Mouse (Mus musculus) lung, embryonic 14.5 days (tissue): ENCODE data around the gene Krt80. TPM values are rescaled to one million over a fixed set of nuclear protein-coding genes. Genes with fewer than 3 reads are reported as not detected.

Experiments
- ATAC-seq: fragments of 200-750 bp; cut with Nextera tagmentation; 2 replicates; pipeline ENCODE4 v1.8.0; 2017; ENCODE audit warnings: mild to moderate bottlenecking, moderate TSS enrichment, moderate library complexity; ENCODE audit not compliant: insufficient read depth
- DNase-seq: peaks from one replicate; pipeline ENCODE4 v3.0.0-alpha.2; 2015
- H3K27ac ChIP-seq: fragments of 300-500 bp; sonication (generic); 2 replicates; pipeline ENCODE4 v1.5.1; 2014; ENCODE audit warnings: low read depth, mild to moderate bottlenecking, moderate library complexity
- H3K27me3 ChIP-seq: fragments of 300-500 bp; sonication (generic); 2 replicates; pipeline ENCODE4 v1.6.1; 2014; ENCODE audit warnings: low read length, control low read depth; ENCODE audit not compliant: insufficient read depth
- H3K36me3 ChIP-seq: fragments of 300-500 bp; sonication (generic); 2 replicates; pipeline ENCODE4 v1.6.1; 2014; ENCODE audit warnings: control low read depth; ENCODE audit not compliant: insufficient read depth
- H3K4me1 ChIP-seq: fragments of 300-500 bp; sonication (generic); 2 replicates; pipeline ENCODE4 v1.6.1; 2014; ENCODE audit warnings: antibody characterized with exemption, control low read depth; ENCODE audit not compliant: insufficient read depth
- H3K4me2 ChIP-seq: fragments of 300-500 bp; sonication (generic); 2 replicates; pipeline ENCODE4 v1.6.1; 2014; ENCODE audit warnings: mild to moderate bottlenecking
- H3K4me3 ChIP-seq: fragments of 300-500 bp; sonication (generic); 2 replicates; pipeline ENCODE4 v1.5.1; 2014; ENCODE audit warnings: low read depth, low read length
- H3K9ac ChIP-seq: fragments of 300-500 bp; sonication (generic); 2 replicates; pipeline ENCODE4 v1.6.1; 2014
- H3K9me3 ChIP-seq: fragments of 300-500 bp; sonication (generic); 2 replicates; pipeline ENCODE4 v1.6.1; 2016; ENCODE audit warnings: low read depth, low read length, control low read depth
- CTCF ChIP-seq: IDR thresholded peaks from 2 replicates; pipeline ENCODE4 v1.5.1; 2016; ENCODE audit warnings: antibody characterized with exemption, low read depth
- WGBS: fragments of 180-500 bp; shearing (Covaris S2); extraction: QIAGEN DNeasy Blood & Tissue Kit; methylation state at CpG from one replicate; pipeline ENCODE4 v1.1.7; 2014; 5-methylcytosine and 5-hydroxymethylcytosine counted together
- polyA plus RNA-seq: library from polyadenylated mRNA; unstranded; fragments of >200 nt; fragmentation: Nextera tagmentation; extraction: Ambion mirVana; gene quantifications from 2 replicates; pipeline ENCODE4 v1.2.1, GENCODE M21; 2014

Krt80 gene
- polyA plus RNA-seq, 1 experiment from 2014 or later: 1.5 TPM

DNA sequence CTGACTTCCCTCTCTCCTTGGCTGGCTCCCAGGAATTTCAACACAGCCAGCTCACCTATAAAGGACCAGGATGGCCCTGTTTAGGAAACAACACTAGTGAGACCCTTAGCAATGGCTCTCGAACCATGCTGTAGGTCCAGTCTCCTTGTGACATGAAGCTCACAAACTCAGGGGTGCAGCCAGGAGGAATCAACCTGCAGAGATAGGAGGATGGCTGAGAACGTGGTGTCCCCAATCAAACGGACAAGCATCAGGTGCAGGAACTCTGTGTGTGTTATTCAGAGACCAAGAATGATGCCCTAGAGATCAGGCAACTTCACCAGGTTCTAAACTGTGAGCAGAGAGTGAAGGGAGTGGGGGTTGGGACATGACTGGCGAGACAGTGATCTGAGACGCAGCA, 47.9 kb downstream of the Krt80 start:
- H3K9ac ChIP-seq: no peak overlapping the region
- no peak overlapping the region for H3K4me3 ChIP-seq
- 80% methylated on average over 5 of the region's 5 CpGs for WGBS
- H3K9me3 ChIP-seq: no peaks in the 10 kb centered on the region
- DNase-seq: no peak
- no peaks in the 10 kb centered on the region for H3K36me3 ChIP-seq
- no peak for ATAC-seq
- H3K4me2 ChIP-seq: no peak overlapping the region
- no peak overlapping the region for H3K27ac ChIP-seq
- H3K4me1 ChIP-seq: peaks cover 6% of the 10 kb centered on the region; the same call in 1 of the 2 replicates
- no peak for TF ChIP-seq CTCF
- H3K27me3 ChIP-seq: no peaks in the 10 kb centered on the region

DNA sequence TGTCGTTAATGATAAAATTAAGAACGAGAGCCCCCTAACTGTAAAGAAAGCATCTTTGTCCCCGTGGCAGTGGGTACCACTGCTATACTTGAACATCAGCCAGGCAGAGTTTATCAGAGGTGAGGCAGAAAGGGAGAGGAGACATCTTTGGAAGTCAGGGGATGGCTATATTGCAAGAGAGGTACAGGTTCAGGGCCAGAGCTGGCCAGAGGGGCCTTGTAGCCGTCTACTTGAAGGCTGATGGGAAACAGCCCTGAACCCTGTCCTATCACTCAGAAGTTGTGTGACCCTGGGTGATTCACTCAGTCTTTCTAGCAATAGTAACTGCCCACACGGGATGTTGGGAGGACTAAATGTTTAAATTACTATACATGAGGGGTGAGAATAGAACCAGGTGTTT, 48.8 kb downstream of the Krt80 start:
- Histone ChIP-seq H3K36me3 (no peaks in the 10 kb centered on the region), H3K27me3 (no peaks in the 10 kb centered on the region), H3K9ac (no peak overlapping the region), H3K4me1 (peaks cover 6% of the 10 kb centered on the region; the same call in 1 of the 2 replicates), H3K27ac (peak overlapping the region; percentile 21; the same call in 1 of the 2 replicates), H3K9me3 (no peaks in the 10 kb centered on the region), H3K4me2 (no peak overlapping the region), H3K4me3 (no peak overlapping the region)
- no peak for TF ChIP-seq CTCF
- ATAC-seq (no peak), DNase-seq (no peak)
- WGBS: 21% methylated on average over 5 of the region's 5 CpGs

DNA sequence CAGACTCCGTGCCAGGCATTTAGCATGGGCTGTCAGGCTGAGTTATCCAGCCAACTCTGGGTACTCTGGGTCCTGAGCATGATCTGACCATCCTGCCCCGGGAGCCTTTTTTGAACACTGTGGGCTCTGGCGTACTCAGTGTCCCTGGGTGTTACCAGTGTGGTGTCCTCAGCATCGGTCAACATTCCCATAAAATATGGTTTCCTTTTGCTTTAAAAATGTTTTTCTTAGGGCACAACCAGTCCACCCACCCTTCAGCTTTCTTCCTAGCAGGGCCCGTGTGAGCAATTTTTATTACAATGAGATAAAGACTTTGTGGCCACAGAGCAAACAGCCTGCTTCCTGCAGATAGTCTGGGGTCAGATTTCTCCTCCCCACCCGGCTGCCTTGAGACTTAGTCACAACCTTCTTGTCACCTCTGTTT, 49.3 kb downstream of the Krt80 start:
- H3K4me1 ChIP-seq: peaks cover 6% of the 10 kb centered on the region; the same call in 1 of the 2 replicates
- DNase-seq: peak; percentile 38

DNA sequence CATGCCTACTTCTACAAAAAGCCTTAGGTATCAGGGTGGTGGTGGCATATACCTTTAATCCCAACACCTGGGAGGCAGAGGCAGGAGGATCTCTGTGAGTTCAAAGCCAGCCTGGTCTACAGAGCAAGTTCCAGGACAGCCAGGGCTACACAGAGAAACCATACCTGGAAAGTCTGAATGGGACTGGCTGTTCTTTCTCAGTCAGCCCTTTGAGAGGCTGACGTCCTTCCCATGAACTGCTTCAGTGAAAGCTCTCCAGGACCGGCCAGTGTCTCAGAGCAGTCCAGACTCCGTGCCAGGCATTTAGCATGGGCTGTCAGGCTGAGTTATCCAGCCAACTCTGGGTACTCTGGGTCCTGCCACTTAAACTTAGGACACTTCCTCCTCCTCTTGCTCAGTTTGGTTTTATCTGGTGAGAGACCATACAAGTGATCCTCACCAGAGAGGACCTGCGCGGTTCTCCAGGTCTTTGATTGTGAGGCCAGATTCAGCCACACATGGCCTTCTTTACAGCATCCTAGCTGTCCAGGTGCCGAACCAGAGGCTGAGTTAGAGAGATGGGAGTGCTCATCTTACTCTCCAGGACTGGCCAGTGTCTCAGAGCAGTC, 49.8 kb downstream of the Krt80 start:
- no peak for ATAC-seq
- H3K27ac ChIP-seq: peak overlapping the region; percentile 65; the same call in 1 of the 2 replicates
- TF ChIP-seq CTCF: no peak

More for the DNA sequence above, 49.3 kb downstream of the Krt80 start:
- Histone ChIP-seq H3K9me3 (no peaks in the 10 kb centered on the region), H3K36me3 (no peaks in the 10 kb centered on the region), H3K4me2 (no peak overlapping the region), H3K27ac (peak overlapping the region; percentile 65; the same call in 1 of the 2 replicates), H3K27me3 (no peaks in the 10 kb centered on the region), H3K9ac (no peak overlapping the region), H3K4me3 (no peak overlapping the region)
- ATAC-seq: no peak
- no peak for TF ChIP-seq CTCF
- WGBS: 39% methylated on average over 6 of the region's 6 CpGs

DNA sequence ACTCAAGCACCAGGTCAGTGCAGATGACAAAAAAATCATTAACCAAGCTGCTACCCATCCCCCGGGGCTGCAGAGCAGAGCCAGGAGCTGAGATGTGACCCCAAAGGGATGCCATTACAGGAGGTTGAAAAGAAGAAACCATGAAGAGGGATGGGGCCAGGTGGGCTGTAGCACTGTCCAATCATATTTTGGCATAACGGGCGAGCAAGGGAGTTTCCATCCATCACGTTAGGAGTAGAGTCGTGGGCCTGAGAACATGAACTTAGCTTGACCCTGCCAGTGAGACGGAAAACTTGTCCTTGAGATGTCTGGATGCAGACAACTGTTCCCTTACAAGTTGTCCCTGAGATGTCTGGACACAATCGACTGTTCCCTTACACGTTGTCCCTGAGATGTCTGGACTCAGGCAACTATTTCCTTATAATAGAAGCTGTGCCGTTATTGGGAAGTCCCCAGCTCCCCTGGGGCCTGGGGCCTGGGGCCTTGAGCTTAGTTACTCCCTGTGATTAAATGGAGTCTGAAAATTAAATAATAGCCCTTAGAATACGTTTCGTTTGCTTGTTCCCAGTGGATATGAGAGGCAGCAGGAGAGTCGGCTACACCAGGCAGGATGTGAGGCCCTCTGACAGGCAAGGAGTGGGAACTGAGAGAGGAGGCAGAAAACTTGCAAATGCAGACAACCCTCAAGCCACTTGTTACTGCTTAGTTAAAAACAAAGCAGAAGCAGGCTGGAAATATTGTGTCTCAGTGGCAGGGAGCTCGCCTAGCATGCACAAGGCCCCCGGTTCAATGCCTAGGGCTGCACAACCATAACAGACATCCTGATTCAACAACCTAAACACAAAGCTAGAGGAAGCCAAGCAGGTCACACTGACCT, 50.8 kb downstream of the Krt80 start:
- TF ChIP-seq CTCF: no peak
- ATAC-seq (no peak), DNase-seq (no peak)
- H3K36me3 ChIP-seq: no peaks in the 10 kb centered on the region
- H3K9me3 ChIP-seq: no peaks in the 10 kb centered on the region
- 34% methylated on average over 14 of the region's 14 CpGs for WGBS
- peaks cover 6% of the 10 kb centered on the region; the same call in 1 of the 2 replicates for H3K4me1 ChIP-seq
- no peak overlapping the region for H3K27ac ChIP-seq
- H3K4me3 ChIP-seq: no peak overlapping the region
- no peak overlapping the region for H3K9ac ChIP-seq
- H3K27me3 ChIP-seq: no peaks in the 10 kb centered on the region
- no peak overlapping the region for H3K4me2 ChIP-seq

More for the DNA sequence above, 49.8 kb downstream of the Krt80 start:
- no peaks in the 10 kb centered on the region for H3K36me3 ChIP-seq
- no peak overlapping the region for H3K9ac ChIP-seq
- no peak overlapping the region for H3K4me2 ChIP-seq
- no peaks in the 10 kb centered on the region for H3K9me3 ChIP-seq
- peaks cover 6% of the 10 kb centered on the region; the same call in 1 of the 2 replicates for H3K4me1 ChIP-seq
- H3K4me3 ChIP-seq: no peak overlapping the region
- no peaks in the 10 kb centered on the region for H3K27me3 ChIP-seq
- 73% methylated on average over 6 of the region's 6 CpGs for WGBS
- DNase-seq: no peak

DNA sequence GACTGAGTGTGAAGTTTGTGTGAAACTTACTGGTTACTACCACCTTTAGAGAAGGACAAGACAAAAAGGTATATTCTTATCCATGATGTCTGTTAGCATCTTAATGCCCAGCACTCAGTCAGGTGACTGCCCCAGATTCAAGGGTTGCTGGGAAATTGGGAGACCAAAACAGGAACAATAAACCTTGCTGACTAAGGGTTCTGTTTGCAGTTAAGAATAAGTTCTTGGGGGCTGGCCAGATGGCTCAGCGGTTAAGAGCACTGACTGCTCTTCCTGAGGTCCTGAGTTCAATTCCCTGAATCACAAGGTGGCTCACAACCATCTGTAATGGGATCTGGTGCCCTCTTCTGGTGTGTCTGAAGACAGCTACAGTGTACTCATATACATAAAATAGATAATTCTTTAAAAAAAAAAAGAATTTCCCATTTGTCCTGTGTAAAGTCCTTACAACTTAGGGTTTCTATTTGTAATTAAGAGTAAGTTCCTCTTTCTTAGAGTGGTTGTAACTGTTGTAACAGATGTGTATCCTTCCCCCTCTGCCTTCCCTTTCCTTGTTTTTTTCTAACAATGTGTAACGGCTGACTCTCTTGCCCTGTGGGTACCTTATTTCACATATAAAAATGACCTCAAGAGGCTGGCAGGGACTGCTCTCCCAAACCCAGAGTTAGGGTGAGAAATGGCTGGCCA, 52.0 kb downstream of the Krt80 start:
- Histone ChIP-seq H3K4me2 (no peak overlapping the region), H3K27me3 (no peaks in the 10 kb centered on the region), H3K27ac (0 out of 2 replicates have a peak overlapping the region, but pooled peaks have one; percentile 24), H3K4me3 (no peak overlapping the region), H3K4me1 (peaks cover 6% of the 10 kb centered on the region; the same call in 1 of the 2 replicates), H3K9me3 (no peaks in the 10 kb centered on the region), H3K36me3 (no peaks in the 10 kb centered on the region), H3K9ac (no peak overlapping the region)
- 69% methylated on average over 2 of the region's 2 CpGs for WGBS
- no peak for TF ChIP-seq CTCF
- no peak for DNase-seq
- ATAC-seq: no peak
